Mouse (Mus musculus) megakaryocyte-erythroid progenitor cell, adult 5-6 weeks (primary cell): ENCODE measurements around the gene Brinp2. TPM values are rescaled to one million over a fixed set of nuclear protein-coding genes. Genes with fewer than 3 reads are reported as not detected.
A peak's percentile ranks its signal among the peaks of the same experiment; 100 is the strongest.

ENCODE experiments used
- ATAC-seq: replicated peaks from 2 replicates; pipeline ENCODE4 v1.8.0; 2016; ENCODE audit warnings: mild to moderate bottlenecking, inconsistent platforms; ENCODE audit not compliant: severe bottlenecking, poor library complexity, low FRiP score, low TSS enrichment
- total RNA-seq, 2 experiments: library from RNA; stranded (forward) in 1 of 2; stranded (reverse) in 1 of 2; fragments of 200-1000, 215-1000 nt in 1 of 2; fragments of >200 nt in 1 of 2; fragmentation: Nextera tagmentation in 1 of 2; gene quantifications; 2 replicates each; pipeline ENCODE4 v1.2.3; 2014 to 2017

Gene Brinp2
- total RNA-seq, 2 experiments from 2014 or later = not detected

DNA sequence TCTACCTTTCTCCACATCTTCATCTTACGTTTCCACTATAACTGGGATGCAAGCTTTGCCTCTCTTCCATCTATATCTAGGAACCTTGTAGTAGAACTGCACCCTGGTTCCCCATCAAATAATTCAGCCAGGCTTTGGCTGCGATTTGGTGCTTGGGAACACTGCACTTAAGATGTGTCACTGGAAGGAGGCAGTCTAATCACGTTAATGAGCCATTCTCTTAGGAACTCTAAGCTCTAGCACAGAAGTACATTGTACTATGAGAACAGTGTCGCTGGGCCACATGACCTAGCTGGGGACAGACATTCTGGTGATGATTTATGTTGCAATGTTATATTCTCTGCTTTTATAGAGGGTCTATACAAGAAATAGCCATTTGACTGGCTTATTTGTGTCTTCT is 117.4 kb downstream of the Brinp2 start:
- no peak for ATAC-seq

- peak; percentile 67 for ATAC-seq
Observed at GRCm38 (mm10) chr1:158228687-158229224, 127.4 kb downstream of the Brinp2 start.

DNA sequence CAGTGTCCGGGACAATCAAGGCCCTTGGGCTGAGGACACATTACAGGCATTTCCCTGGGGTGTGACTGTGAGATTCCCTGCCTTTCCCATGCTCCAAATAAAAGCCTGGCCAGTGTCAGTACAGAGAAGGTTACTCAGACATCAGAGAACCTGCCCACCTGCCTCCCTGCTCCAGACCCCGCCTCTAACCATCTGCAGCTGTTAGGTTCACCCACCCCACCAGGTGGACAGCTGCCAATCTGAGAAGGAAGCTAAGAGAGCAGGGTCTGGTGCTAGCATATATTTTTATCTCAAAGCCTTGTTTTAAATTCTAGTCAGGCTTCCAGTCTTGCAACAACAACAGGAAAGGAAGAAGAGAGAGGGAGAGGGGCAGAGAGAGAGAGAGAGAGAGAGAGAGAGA is 128.9 kb downstream of the Brinp2 start:
- peak; percentile 84 for ATAC-seq

GRCm38 (mm10) chr1:158226689-158227088 is 129.4 kb downstream of the Brinp2 start:
- ATAC-seq = no peak

GRCm38 (mm10) chr1:158221048-158221447 is 135.1 kb downstream of the Brinp2 start:
- no peak for ATAC-seq

DNA sequence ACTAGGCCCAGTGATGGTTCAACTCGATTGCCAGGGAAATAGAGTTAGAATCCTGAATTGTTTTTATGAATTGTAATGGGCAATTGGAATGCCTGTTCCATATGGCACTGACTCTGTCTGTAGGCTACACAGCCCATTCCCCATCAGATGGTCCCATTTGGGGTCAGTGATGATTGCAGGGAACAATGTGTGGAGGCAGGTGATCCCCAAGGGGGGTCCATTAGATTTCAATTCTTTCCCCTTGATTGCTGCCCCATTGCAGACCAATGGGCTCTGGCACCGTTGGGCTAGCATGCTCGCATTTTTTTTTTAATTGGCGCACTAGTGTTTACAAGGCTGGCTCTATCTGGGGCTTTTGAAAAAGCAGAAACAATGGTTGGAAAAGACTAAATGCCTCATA is 136.0 kb downstream of the Brinp2 start:
- no peak for ATAC-seq

- peak; percentile 47 for ATAC-seq
Observed at GRCm38 (mm10) chr1:158218750-158219149, 137.4 kb downstream of the Brinp2 start.

DNA sequence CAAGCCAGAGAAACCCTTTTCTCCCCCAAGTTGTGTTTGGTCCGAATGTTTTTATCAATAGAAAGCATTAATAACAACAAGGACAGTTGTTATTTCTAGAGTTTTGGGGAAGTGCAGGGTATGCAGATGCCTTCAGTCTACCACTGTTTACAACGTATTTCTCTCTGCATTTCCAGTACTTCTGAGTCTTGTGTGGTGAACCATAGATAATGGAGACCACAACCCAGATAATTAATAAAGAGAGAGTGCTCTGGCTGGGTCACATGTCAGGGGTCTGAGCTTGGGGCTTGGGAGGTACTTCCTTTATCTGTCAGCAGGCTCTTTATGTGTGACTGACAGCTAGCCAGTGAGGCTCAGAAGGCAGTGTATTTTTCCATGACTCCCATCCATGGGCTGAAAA is 137.8 kb downstream of the Brinp2 start:
- ATAC-seq = peak; percentile 72

GRCm38 (mm10) chr1:158215581-158215980 is 140.5 kb downstream of the Brinp2 start:
- no peak for ATAC-seq

- ATAC-seq = peak; percentile 79
Observed at GRCm38 (mm10) chr1:158214743-158215142, 141.4 kb downstream of the Brinp2 start.

- ATAC-seq = no peak
Observed at GRCm38 (mm10) chr1:158213736-158214135, 142.4 kb downstream of the Brinp2 start.

DNA sequence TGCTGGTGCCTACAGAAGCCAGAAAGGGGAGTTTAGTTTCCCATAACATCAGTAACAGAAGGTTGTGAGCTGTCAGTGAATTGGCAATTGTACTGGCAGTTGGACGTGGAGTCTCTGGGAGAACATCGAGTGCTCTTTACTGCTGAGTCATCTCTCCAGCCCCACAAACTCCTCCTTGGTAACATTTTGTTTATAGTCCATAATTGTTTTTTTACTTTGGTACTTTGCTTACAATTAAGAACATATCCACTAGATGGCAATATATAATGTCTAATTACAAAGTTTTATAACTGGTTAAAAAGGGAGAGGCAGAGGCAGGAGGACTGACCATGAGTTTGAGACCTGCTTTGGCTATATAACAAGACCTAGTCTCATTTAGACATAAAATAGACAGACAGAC is 148.5 kb downstream of the Brinp2 start:
- peak; percentile 85 for ATAC-seq

DNA sequence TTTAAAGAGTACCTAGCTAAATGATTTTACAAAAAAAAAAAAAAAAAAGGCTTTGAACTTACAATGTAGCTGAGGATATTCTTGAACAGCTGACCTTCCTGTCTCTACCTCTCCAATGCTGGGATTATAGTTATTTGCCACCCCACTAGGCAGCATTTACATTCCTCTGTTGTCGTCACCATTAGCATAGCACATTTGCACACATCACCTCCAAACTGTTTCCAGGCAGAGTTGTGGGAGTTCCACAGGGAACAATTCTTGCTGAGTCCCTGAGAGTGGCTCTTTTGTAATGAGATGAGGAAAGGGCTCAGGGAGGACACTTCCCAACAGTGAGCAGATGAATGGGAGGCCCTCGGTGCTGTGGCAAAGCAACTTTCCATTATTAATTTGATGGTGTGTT is 153.2 kb downstream of the Brinp2 start:
- no peak for ATAC-seq

Other genes starting within 250 kb of the Brinp2 start
- gene Astn1, start 5.9 kb upstream of the Brinp2 start, total RNA-seq (2014; fragmentation: Nextera tagmentation) = not detected in 2 replicates
- gene Astn1, start 5.9 kb upstream of the Brinp2 start, total RNA-seq (2017) = not detected in 2 replicates